Comparison of ENCODE assay signal across 12 mouse cellular contexts in genomic region chr7:83204013-83204365, GRCm38 (mm10).
DNase-seq lines count a peak whose midpoint lies in the region; ATAC-seq lines count a peak whose summit lies in the region.
"Had no signal": no experiment of that assay in that cellular context is flagged by ENCODE, and none has a peak within 500 bp of the region (broad histone marks: within the 10 kb centered on the region; RNA-seq: fewer than 3 reads in every experiment).

No protein-coding gene starts in this region.

- no peaks in the 10 kb centered on the region for H3K27me3 ChIP-seq in hindbrain, embryonic 12.5 days
- no peaks in the 10 kb centered on the region for H3K27me3 ChIP-seq in midbrain, embryonic 16.5 days (ENCODE audit: control insufficient read depth, insufficient read depth, low read depth, low read length)
- H3K27me3 ChIP-seq: heart, embryonic 15.5 days; limb, embryonic 12.5 days had no signal

- H3K27ac ChIP-seq in hindbrain, embryonic 12.5 days: peak overlapping the region; percentile 70
- H3K27ac ChIP-seq in midbrain, embryonic 16.5 days (ENCODE audit: low read length): peak overlapping the region; percentile 75
- H3K27ac ChIP-seq: heart, embryonic 15.5 days; limb, embryonic 12.5 days had no signal

- no peak overlapping the region; the same call in 1 of the 2 replicates for H3K4me2 ChIP-seq in hindbrain, embryonic 12.5 days (replicated peaks)
- no peak overlapping the region for H3K4me2 ChIP-seq in midbrain, embryonic 16.5 days (ENCODE audit: low read length)
- H3K4me2 ChIP-seq: heart, embryonic 15.5 days; limb, embryonic 12.5 days had no signal

- H3K4me3 ChIP-seq in hindbrain, embryonic 12.5 days: no peak overlapping the region
- no peak overlapping the region for H3K4me3 ChIP-seq in midbrain, embryonic 16.5 days (ENCODE audit: low read depth, low read length)
- H3K4me3 ChIP-seq: heart, embryonic 15.5 days; limb, embryonic 12.5 days had no signal

- DNase-seq in cerebellum, adult 11 months: peak; percentile 13
- no peak for DNase-seq in cerebellum, adult 11-12 months
- peak; percentile 67 for DNase-seq in embryo, embryonic 11 days
- DNase-seq in thymus, postnatal 25 days: no peak
- no peak for DNase-seq in thymus, postnatal 36 days
- DNase-seq: kidney, postnatal 10 days; lung, postnatal 14 days had no signal

- no peak overlapping the region for H3K9ac ChIP-seq in hindbrain, embryonic 12.5 days
- no peak overlapping the region; the same call in 1 of the 2 replicates for H3K9ac ChIP-seq in midbrain, embryonic 16.5 days (ENCODE audit: low read depth, low read length)
- H3K9ac ChIP-seq: heart, embryonic 15.5 days; limb, embryonic 12.5 days had no signal

- peaks cover 43% of the 10 kb centered on the region for H3K4me1 ChIP-seq in hindbrain, embryonic 12.5 days
- H3K4me1 ChIP-seq in midbrain, embryonic 16.5 days (ENCODE audit: control insufficient read depth, insufficient read depth, low read length): peaks cover 48% of the 10 kb centered on the region

- WGBS in hindbrain, embryonic 12.5 days: 24% methylated on average over 4 of the region's 4 CpGs
- 9% methylated on average over 4 of the region's 4 CpGs for WGBS in midbrain, embryonic 16.5 days

- no peaks in the 10 kb centered on the region for H3K36me3 ChIP-seq in hindbrain, embryonic 12.5 days
- H3K36me3 ChIP-seq in midbrain, embryonic 16.5 days (ENCODE audit: control insufficient read depth, insufficient read depth, low read length): no peaks in the 10 kb centered on the region
- H3K36me3 ChIP-seq: heart, embryonic 15.5 days; limb, embryonic 12.5 days had no signal

- ATAC-seq in hindbrain, embryonic 12.5 days (ENCODE audit: low FRiP score): peak; percentile 46
- ATAC-seq in midbrain, embryonic 16.5 days: 0 out of 2 replicates have a peak, but pooled peaks have one; percentile 12
- no peak for ATAC-seq in megakaryocyte-erythroid progenitor cell, adult 5-6 weeks (replicated peaks; ENCODE audit: low FRiP score, low TSS enrichment, poor library complexity, severe bottlenecking)

- H3K9me3 ChIP-seq in hindbrain, embryonic 12.5 days (replicated peaks): no peaks in the 10 kb centered on the region
- no peaks in the 10 kb centered on the region for H3K9me3 ChIP-seq in midbrain, embryonic 16.5 days (replicated peaks; ENCODE audit: control insufficient read depth, low read length, poor library complexity, severe bottlenecking)
- H3K9me3 ChIP-seq: heart, embryonic 15.5 days; limb, embryonic 12.5 days had no signal

Comparison
In these comparisons a context has a peak if more than half of its experiments do, and no peak if none do; other contexts are left out.
1. DNase-seq: peak in cerebellum, adult 11 months (single experiment) and embryo, embryonic 11 days (single experiment); none in cerebellum, adult 11-12 months (single experiment), thymus, postnatal 25 days (single experiment) and thymus, postnatal 36 days (0 of 2).